Mouse (Mus musculus) liver, embryonic 14.5 days (tissue): ENCODE measurements around the gene Hand1.

Experiments
- CTCF ChIP-seq: IDR thresholded peaks from 2 replicates; pipeline ENCODE4 v1.5.1; 2016; ENCODE audit warnings: antibody characterized with exemption, low read depth, control low read depth
- EP300 ChIP-seq: IDR thresholded peaks from 2 replicates; pipeline ENCODE4 v1.6.1; 2016; ENCODE audit warnings: antibody characterized with exemption, low read depth

DNA sequence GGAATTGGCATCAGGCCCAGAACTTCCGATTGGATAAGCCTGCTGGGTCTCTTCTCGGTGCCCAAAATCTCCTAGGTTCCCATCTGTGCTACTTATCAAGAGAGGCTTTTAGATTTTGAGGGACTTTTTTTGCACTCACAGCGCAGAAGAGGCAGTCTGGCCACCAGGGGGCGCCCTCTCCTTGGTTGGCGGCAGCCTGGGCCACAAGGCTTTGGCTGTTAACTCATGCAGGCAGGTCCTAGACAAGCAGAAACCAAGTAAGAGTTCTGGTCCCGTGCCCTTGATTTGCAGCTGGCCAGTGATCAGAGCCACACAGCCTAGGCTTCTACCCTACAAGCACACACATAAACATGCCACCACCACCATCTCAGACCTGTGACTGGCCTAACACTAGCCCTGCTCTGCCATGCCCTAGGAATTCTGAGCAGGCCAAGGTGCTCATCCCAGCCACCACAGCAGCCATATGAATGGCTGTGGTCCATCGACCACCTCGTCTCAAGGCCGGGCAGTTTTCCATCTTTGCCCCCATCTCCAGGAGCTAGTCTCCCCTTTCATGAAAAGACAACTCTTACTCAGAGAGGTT lies 12.5 kb downstream of the Hand1 start:
- TF ChIP-seq CTCF = peak; percentile 96
- no peak for TF ChIP-seq EP300
